Mouse (Mus musculus) urinary bladder, postnatal 25 days (tissue): ENCODE results near the gene Polr3h.
"Not testable (repeated sequence)": the region's sequence is repeated elsewhere in the genome, so short reads cannot be mapped to it uniquely, and the experiment has no call there.

Experiments used
- DNase-seq: peaks from one replicate; pipeline ENCODE4 v3.0.0; 2022; ENCODE audit warnings: low spot score

The Polr3h gene

GRCm38 (mm10) chr15:81925760-81926445 lies at the start of gene Polr3h:
Gene Polr3h, minus strand, starts transcription at chr15:81926240.
- peak; percentile 86 for DNase-seq

- not testable (repeated sequence) for DNase-seq
Observed at GRCm38 (mm10) chr15:81975156-81975555, 49.1 kb upstream of the Polr3h start.

GRCm38 (mm10) chr15:81970498-81970897 lies 44.5 kb upstream of the Polr3h start:
- DNase-seq: not testable (repeated sequence)

- not testable (repeated sequence) for DNase-seq
Observed at GRCm38 (mm10) chr15:81969635-81970034, 43.6 kb upstream of the Polr3h start.

- DNase-seq: no peak
Observed at GRCm38 (mm10) chr15:81969173-81969572, 43.1 kb upstream of the Polr3h start.

- DNase-seq: no peak
Observed at GRCm38 (mm10) chr15:81968447-81968846, 42.4 kb upstream of the Polr3h start.

GRCm38 (mm10) chr15:81967821-81968220 lies 41.8 kb upstream of the Polr3h start:
- DNase-seq: no peak

- DNase-seq: no peak
Observed at GRCm38 (mm10) chr15:81966062-81966829, 40.2 kb upstream of the Polr3h start.

- DNase-seq: no peak
Observed at GRCm38 (mm10) chr15:81964980-81965545, 39.0 kb upstream of the Polr3h start.

- DNase-seq: no peak
Observed at GRCm38 (mm10) chr15:81964262-81964661, 38.2 kb upstream of the Polr3h start.

- DNase-seq: no peak
Observed at GRCm38 (mm10) chr15:81961078-81961451, 35.0 kb upstream of the Polr3h start.

GRCm38 (mm10) chr15:81960171-81961077 lies 34.4 kb upstream of the Polr3h start, which contains the start of gene Pmm1:
Gene Pmm1, minus strand, starts transcription at chr15:81960930.
- DNase-seq: peak; percentile 98

- DNase-seq: no peak
Observed at GRCm38 (mm10) chr15:81958906-81959305, 32.9 kb upstream of the Polr3h start.

GRCm38 (mm10) chr15:81957598-81957997 lies 31.6 kb upstream of the Polr3h start:
- DNase-seq: no peak

GRCm38 (mm10) chr15:81956457-81956856 lies 30.4 kb upstream of the Polr3h start:
- DNase-seq: peak; percentile 29

- DNase-seq: no peak
Observed at GRCm38 (mm10) chr15:81955414-81955813, 29.4 kb upstream of the Polr3h start.

GRCm38 (mm10) chr15:81954716-81955115 lies 28.7 kb upstream of the Polr3h start:
- no peak for DNase-seq

GRCm38 (mm10) chr15:81954151-81954583 lies 28.1 kb upstream of the Polr3h start:
- no peak for DNase-seq

- DNase-seq: no peak
Observed at GRCm38 (mm10) chr15:81952310-81952709, 26.3 kb upstream of the Polr3h start.

GRCm38 (mm10) chr15:81951159-81951558 lies 25.1 kb upstream of the Polr3h start:
- DNase-seq: no peak

- no peak for DNase-seq
Observed at GRCm38 (mm10) chr15:81950716-81951115, 24.7 kb upstream of the Polr3h start.
